Mouse (Mus musculus): Measurements from ENCODE around the gene Qprt.

GRCm38 (mm10) chr7:127134821-127135447 lies 12.9 kb upstream of the Qprt start:
- no peak for TF ChIP-seq CTCF (IDR thresholded peaks at IDR 0.05; ENCODE audit: low read depth)
- no peak for TF ChIP-seq EP300 (IDR thresholded peaks at IDR 0.05; ENCODE audit: low read depth)
